Mouse (Mus musculus) hindbrain, embryonic 15.5 days (tissue): ENCODE measurements around the gene Slc6a6. TPM values are rescaled to one million over a fixed set of nuclear protein-coding genes. Genes with fewer than 3 reads are reported as not detected.

Experiments used
- ATAC-seq: fragments of 200-750 bp; cut with Nextera tagmentation; 2 replicates; pipeline ENCODE4 v1.8.0; 2017; ENCODE audit warnings: low read depth, moderate number of reproducible peaks, moderate TSS enrichment; ENCODE audit not compliant: low FRiP score
- H3K27ac ChIP-seq: fragments of 300-500 bp; sonication (generic); replicated peaks from 2 replicates; pipeline ENCODE4 v1.5.1; 2015; ENCODE audit warnings: mild to moderate bottlenecking, inconsistent platforms
- H3K27me3 ChIP-seq: fragments of 300-500 bp; sonication (generic); 2 replicates; pipeline ENCODE4 v1.6.1; 2015; ENCODE audit warnings: control low read depth, inconsistent platforms
- H3K36me3 ChIP-seq: fragments of 300-500 bp; sonication (generic); 2 replicates; pipeline ENCODE4 v1.6.1; 2015; ENCODE audit warnings: control low read depth, inconsistent platforms
- H3K4me1 ChIP-seq: fragments of 300-500 bp; sonication (generic); replicated peaks from 2 replicates; pipeline ENCODE4 v1.6.1; 2015; ENCODE audit warnings: control low read depth, inconsistent platforms
- H3K4me2 ChIP-seq: fragments of 300-500 bp; sonication (generic); 2 replicates; pipeline ENCODE4 v1.6.1; 2015; ENCODE audit warnings: moderate library complexity, mild to moderate bottlenecking, inconsistent platforms
- H3K4me3 ChIP-seq: fragments of 300-500 bp; sonication (generic); 2 replicates; pipeline ENCODE4 v1.5.1; 2015; ENCODE audit warnings: mild to moderate bottlenecking, inconsistent platforms
- H3K9ac ChIP-seq: fragments of 300-500 bp; sonication (generic); 2 replicates; pipeline ENCODE4 v1.6.1; 2015; ENCODE audit warnings: inconsistent platforms
- H3K9me3 ChIP-seq: fragments of 300-500 bp; sonication (generic); 2 replicates; pipeline ENCODE4 v1.6.1; 2016; ENCODE audit warnings: control low read depth, inconsistent platforms
- WGBS: fragments of 180-500 bp; shearing (Covaris S2); methylation state at CpG from one replicate; pipeline ENCODE4 v1.1.7; 2015; 5-methylcytosine and 5-hydroxymethylcytosine counted together
- polyA plus RNA-seq: library from polyadenylated mRNA; unstranded; fragments of >200 nt; fragmentation: Nextera tagmentation; extraction: Ambion mirVana; gene quantifications from 2 replicates; pipeline ENCODE4 v1.2.1, GENCODE M21; 2015

Gene Slc6a6
- polyA plus RNA-seq, 1 experiment from 2014 or later = 102 TPM

DNA sequence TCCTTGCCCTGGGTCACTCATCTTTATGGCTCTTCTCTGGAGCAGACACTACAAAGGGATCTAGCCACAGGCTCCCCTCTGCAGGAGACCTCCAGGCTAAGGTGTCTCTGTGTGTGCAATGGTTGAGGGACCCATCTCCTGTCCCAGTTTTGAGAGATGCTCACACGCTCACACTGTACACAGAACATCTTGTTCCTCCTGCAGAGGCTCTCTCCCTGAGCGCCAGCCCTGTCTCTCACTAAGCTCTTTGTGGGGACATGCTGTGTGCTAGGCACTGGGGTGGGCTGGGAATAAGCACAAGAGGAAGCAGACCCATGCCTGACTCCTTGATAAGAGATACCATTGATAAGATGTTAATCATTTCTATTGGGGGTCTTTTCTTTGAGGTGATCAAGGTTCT, 34.2 kb downstream of the Slc6a6 start:
- Histone ChIP-seq H3K4me2 (no peak overlapping the region), H3K4me3 (no peak overlapping the region), H3K36me3 (peaks cover 2% of the 10 kb centered on the region), H3K9me3 (no peaks in the 10 kb centered on the region), H3K27ac (peak overlapping the region; percentile 90), H3K27me3 (no peaks in the 10 kb centered on the region), H3K9ac (no peak overlapping the region), H3K4me1 (peaks cover 50% of the 10 kb centered on the region)
- 76% methylated on average over 2 of the region's 2 CpGs for WGBS
- no peak for ATAC-seq

DNA sequence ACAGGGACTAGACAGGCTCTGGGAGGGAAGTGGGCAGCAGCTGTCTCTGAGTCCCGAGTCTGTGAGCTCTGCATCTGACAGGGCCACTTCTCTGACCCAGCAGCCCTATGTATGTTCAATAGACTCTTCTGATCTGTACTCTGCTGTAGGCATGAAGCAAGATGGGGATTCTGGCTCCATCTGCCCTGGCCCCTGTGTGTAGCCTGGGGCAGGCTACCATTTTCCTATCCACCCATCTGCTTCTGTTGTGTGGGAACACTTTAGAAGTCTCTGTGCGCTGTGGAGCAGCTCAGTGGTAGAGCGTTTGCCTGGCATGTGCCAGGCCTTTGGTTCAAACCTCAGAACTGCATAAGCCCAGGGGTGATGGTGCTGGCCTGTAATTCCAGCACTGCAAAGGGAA, 34.8 kb downstream of the Slc6a6 start:
- Histone ChIP-seq H3K4me3 (no peak overlapping the region), H3K27ac (peak overlapping the region; percentile 90), H3K4me1 (peaks cover 44% of the 10 kb centered on the region), H3K9me3 (no peaks in the 10 kb centered on the region), H3K27me3 (no peaks in the 10 kb centered on the region), H3K4me2 (no peak overlapping the region), H3K36me3 (peaks cover 7% of the 10 kb centered on the region), H3K9ac (0 out of 2 replicates have a peak overlapping the region, but pooled peaks have one; percentile 14)
- WGBS = 43% methylated on average over 3 of the region's 3 CpGs
- no peak for ATAC-seq

DNA sequence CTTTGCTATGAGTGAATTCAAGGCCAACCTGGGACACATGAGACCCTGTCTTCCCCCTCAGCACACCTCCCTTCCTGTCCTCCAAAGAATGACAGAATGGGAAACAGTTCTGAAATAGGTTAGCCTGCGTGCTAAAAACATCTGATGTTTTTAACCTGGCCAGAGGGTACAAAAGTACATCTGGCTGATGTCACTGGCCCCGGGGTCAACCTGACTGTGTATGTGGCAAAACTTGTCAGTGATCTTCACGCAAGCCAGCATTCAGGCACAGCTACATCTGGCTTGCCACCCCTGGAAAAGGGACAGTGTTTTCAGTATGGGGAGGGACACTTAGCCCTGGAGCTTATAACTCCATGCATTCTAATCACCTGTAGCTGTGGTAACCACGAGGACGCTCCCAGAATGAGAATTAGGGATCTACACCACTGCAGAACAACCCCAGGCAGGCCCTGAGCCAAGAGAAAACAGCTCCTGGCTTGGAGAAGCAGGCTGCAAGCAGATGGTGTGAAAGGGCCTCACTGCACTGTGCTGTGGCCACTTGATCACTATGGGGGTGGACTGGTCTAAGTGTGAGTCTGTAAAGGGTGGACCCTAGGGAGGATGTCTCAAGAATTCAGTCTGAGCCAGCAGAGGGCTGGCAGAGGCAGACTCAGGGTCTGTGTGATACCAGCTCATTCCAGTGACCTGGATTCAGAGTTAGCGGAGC, 35.3 kb downstream of the Slc6a6 start:
- WGBS = 34% methylated on average over 6 of the region's 6 CpGs

GRCm38 (mm10) chr6:91719865-91720533, 36.1 kb downstream of the Slc6a6 start:
- no peaks in the 10 kb centered on the region for H3K27me3 ChIP-seq
- H3K36me3 ChIP-seq = peaks cover 21% of the 10 kb centered on the region
- no peak overlapping the region for H3K4me3 ChIP-seq
- H3K9me3 ChIP-seq = no peaks in the 10 kb centered on the region
- 6% methylated on average over 9 of the region's 9 CpGs for WGBS
- H3K4me2 ChIP-seq = peak overlapping the region; percentile 37
- ATAC-seq = peak; percentile 77
- H3K27ac ChIP-seq = peak overlapping the region; percentile 90
- H3K4me1 ChIP-seq = peaks cover 39% of the 10 kb centered on the region
- peak overlapping the region; percentile 32; the same call in 1 of the 2 replicates for H3K9ac ChIP-seq

More for the DNA sequence above, 35.3 kb downstream of the Slc6a6 start:
- Histone ChIP-seq H3K36me3 (peaks cover 13% of the 10 kb centered on the region), H3K27me3 (no peaks in the 10 kb centered on the region), H3K4me2 (peak overlapping the region; percentile 37; the same call in 1 of the 2 replicates), H3K4me1 (peaks cover 42% of the 10 kb centered on the region), H3K4me3 (no peak overlapping the region), H3K9ac (no peak overlapping the region), H3K9me3 (no peaks in the 10 kb centered on the region), H3K27ac (peak overlapping the region; percentile 90)
- ATAC-seq = peak; percentile 67

DNA sequence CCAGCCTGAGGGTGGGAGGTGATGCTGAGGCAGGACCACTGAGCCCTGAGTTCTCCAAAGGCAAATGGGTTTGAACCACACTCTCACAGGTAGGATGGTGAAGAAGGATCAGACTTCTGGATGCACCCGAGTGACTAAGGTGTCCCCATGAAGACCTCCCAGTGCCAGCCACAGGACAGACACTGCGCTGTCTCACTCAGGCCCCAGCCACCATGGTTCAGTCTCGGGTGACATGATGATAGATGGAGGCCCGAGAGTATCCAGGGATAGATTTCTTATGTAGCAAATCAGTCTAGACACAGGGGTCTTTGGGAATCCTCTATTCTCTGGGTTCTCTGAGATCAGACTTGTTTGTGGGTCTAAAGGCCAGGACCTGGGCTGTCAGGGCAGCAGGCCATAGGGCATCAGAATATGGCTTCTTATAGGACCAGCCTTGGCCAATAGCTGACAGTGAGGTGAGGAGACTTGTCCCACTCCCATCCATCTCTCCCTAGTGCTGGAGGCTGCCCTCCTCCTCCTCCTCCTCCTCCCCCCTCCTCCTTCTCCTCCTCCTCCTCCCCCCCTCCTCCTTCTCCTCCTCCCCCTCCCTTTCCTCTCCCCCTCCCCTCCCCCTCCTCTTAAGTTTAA, 36.8 kb downstream of the Slc6a6 start:
- peaks cover 39% of the 10 kb centered on the region for H3K4me1 ChIP-seq
- peak; percentile 13; the same call in 1 of the 2 replicates for ATAC-seq
- WGBS = 34% methylated on average over 4 of the region's 4 CpGs
- no peak overlapping the region for H3K4me3 ChIP-seq
- no peaks in the 10 kb centered on the region for H3K27me3 ChIP-seq
- H3K4me2 ChIP-seq = peak overlapping the region; percentile 37
- no peaks in the 10 kb centered on the region for H3K9me3 ChIP-seq
- H3K36me3 ChIP-seq = peaks cover 26% of the 10 kb centered on the region
- H3K27ac ChIP-seq = peak overlapping the region; percentile 90
- peak overlapping the region; percentile 32; the same call in 1 of the 2 replicates for H3K9ac ChIP-seq

- peaks cover 39% of the 10 kb centered on the region for H3K4me1 ChIP-seq
- no peak overlapping the region for H3K4me3 ChIP-seq
Measured at GRCm38 (mm10) chr6:91721215-91721701, 37.4 kb downstream of the Slc6a6 start.

DNA sequence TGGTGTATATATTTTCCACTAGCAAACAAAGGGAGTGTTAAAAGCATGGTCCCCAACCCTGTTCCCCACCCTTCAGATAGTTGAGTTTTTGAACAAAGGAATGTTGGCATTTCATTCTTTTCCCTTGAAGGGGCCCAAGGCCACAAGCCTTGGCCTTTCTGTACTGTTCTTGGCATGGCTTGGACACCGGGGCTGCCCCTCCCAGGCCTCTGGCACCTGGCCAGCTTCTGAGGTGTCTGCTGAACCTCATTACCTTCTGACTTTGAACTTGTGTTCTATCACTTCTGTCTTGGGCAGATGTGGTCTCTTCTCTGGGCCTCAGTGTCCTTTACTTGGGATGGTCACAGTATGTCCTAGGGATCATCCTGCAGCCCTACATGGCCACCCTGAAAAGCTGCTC, 43.5 kb downstream of the Slc6a6 start:
- Histone ChIP-seq H3K4me2 (no peak overlapping the region), H3K9me3 (no peaks in the 10 kb centered on the region), H3K27me3 (no peaks in the 10 kb centered on the region), H3K4me3 (no peak overlapping the region), H3K4me1 (peaks cover 31% of the 10 kb centered on the region), H3K27ac (no peak overlapping the region), H3K9ac (no peak overlapping the region), H3K36me3 (peaks cover 50% of the 10 kb centered on the region)
- no peak for ATAC-seq
- 83% methylated on average over 1 of the region's 1 CpGs for WGBS

More at GRCm38 (mm10) chr6:91721215-91721701, 37.4 kb downstream of the Slc6a6 start:
- Histone ChIP-seq H3K36me3 (peaks cover 31% of the 10 kb centered on the region), H3K27me3 (no peaks in the 10 kb centered on the region), H3K27ac (peak overlapping the region; percentile 43), H3K9ac (no peak overlapping the region), H3K9me3 (no peaks in the 10 kb centered on the region), H3K4me2 (no peak overlapping the region)
- peak; percentile 16; the same call in 1 of the 2 replicates for ATAC-seq
- WGBS = 27% methylated on average over 12 of the region's 12 CpGs

GRCm38 (mm10) chr6:91728939-91729619, 45.2 kb downstream of the Slc6a6 start:
- WGBS = 25% methylated on average over 6 of the region's 6 CpGs
- Histone ChIP-seq H3K4me1 (peaks cover 31% of the 10 kb centered on the region), H3K4me3 (no peak overlapping the region), H3K9ac (no peak overlapping the region), H3K27ac (peak overlapping the region; percentile 56), H3K36me3 (peaks cover 49% of the 10 kb centered on the region), H3K9me3 (no peaks in the 10 kb centered on the region), H3K27me3 (no peaks in the 10 kb centered on the region), H3K4me2 (no peak overlapping the region)
- ATAC-seq = peak; percentile 39; the same call in 1 of the 2 replicates

DNA sequence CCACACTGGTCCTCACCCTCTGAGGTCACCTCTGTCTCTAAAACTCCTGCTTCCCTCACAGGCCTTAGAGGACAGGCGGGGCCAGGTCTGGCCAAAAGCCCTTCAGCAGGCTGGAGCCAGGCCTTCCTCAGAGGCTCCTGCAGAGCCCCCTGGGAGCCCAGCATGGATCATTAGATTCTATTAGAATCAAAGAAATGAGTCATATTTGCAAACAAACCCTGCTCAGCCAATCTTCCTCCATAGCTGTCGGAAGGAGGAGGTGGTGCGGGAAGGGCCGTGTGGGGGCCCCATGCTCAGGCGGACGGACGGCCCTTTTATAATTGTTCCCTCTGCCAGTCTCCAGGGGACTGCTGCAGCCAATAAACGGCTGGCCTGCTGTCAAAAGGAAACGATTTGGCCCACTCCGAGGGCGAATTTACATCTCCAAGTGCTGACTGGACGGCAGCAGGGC, 45.8 kb downstream of the Slc6a6 start:
- peaks cover 44% of the 10 kb centered on the region for H3K36me3 ChIP-seq
- H3K4me2 ChIP-seq = no peak overlapping the region
- peak; percentile 71 for ATAC-seq

DNA sequence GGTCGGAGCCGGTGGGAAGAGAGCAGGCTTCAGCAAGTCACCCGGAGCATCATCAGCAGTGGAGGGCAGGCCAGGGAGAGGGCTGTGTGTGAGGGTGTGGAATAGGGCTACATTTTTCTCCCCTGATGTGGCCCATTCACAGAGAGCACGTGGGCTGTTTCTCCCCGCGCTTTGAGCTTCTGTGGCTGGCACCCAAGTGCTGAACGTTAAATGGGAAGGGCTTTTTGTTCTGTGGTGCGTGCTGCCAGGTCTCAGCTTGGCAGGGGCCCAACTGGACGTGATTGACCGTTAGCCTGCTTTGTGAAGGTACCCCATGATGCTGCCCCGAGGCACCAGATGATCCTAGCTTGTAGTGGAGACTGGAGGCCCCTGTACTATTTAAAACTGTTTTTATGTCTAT, 48.3 kb downstream of the Slc6a6 start:
- no peak overlapping the region for H3K9ac ChIP-seq
- ATAC-seq = 0 out of 2 replicates have a peak, but pooled peaks have one; percentile 46
- H3K27me3 ChIP-seq = no peaks in the 10 kb centered on the region
- H3K4me3 ChIP-seq = no peak overlapping the region
- no peaks in the 10 kb centered on the region for H3K9me3 ChIP-seq
- WGBS = 47% methylated on average over 11 of the region's 11 CpGs
- H3K4me1 ChIP-seq = peaks cover 31% of the 10 kb centered on the region
- H3K36me3 ChIP-seq = peaks cover 44% of the 10 kb centered on the region
- H3K4me2 ChIP-seq = no peak overlapping the region
- H3K27ac ChIP-seq = 0 out of 2 replicates have a peak overlapping the region, but pooled peaks have one; percentile 6

More for the DNA sequence above, 45.8 kb downstream of the Slc6a6 start:
- Histone ChIP-seq H3K4me1 (peaks cover 31% of the 10 kb centered on the region), H3K9ac (no peak overlapping the region), H3K27ac (peak overlapping the region; percentile 56), H3K27me3 (no peaks in the 10 kb centered on the region), H3K9me3 (no peaks in the 10 kb centered on the region), H3K4me3 (no peak overlapping the region)
- 6% methylated on average over 12 of the region's 12 CpGs for WGBS

DNA sequence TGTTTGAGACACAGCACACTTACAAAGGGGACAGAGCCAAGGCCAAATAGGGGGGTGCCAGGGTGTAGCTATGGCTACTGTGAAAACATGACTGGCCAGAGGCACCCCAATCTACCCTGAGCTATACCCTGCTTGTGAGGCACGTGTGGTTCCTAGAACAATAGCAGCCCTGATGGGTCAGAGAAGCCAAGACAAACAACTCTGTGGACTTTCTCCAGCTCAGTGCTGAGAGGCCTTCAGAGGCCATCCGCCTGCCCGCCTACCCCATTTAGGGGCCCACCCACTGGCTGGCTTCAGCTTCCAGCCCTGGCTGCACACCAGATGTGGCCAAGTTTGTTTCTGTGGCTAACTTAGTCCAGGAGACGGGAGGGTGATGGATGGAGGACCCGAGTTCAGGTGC, 52.6 kb downstream of the Slc6a6 start:
- Histone ChIP-seq H3K27me3 (no peaks in the 10 kb centered on the region), H3K27ac (no peak overlapping the region), H3K36me3 (peaks cover 56% of the 10 kb centered on the region), H3K4me2 (no peak overlapping the region), H3K9me3 (no peaks in the 10 kb centered on the region), H3K9ac (no peak overlapping the region), H3K4me3 (no peak overlapping the region), H3K4me1 (peaks cover 1% of the 10 kb centered on the region; the same call in 1 of the 2 replicates)
- peak; percentile 50; the same call in 1 of the 2 replicates for ATAC-seq
- WGBS = 48% methylated on average over 5 of the region's 5 CpGs
